Mouse (Mus musculus): ENCODE results near the gene Kif1bp. TPM values are rescaled to one million over a fixed set of nuclear protein-coding genes. Genes with fewer than 3 reads are reported as not detected.

The Kif1bp gene
- polyA plus RNA-seq, 2 experiments = 36.1 to 44.6 TPM

- WGBS = 90% methylated on average over 6 of the region's 6 CpGs
- Histone ChIP-seq H3K4me1 (ENCODE audit: control insufficient read depth, insufficient read depth, low read length) (no peaks in the 10 kb centered on the region), H3K4me2 (replicated peaks; ENCODE audit: low read depth, low read length, severe bottlenecking) (no peak overlapping the region), H3K9ac (ENCODE audit: low read depth, low read length, severe bottlenecking) (no peak overlapping the region), H3K27ac (replicated peaks; ENCODE audit: low read depth, low read length) (no peak overlapping the region), H3K36me3 (ENCODE audit: control insufficient read depth, insufficient read depth, low read length) (peaks cover 42% of the 10 kb centered on the region), H3K27me3 (ENCODE audit: control insufficient read depth, insufficient read depth, low read length) (no peaks in the 10 kb centered on the region), H3K9me3 (ENCODE audit: control insufficient read depth, low read length) (no peaks in the 10 kb centered on the region), H3K4me3 (replicated peaks; ENCODE audit: low read length) (no peak overlapping the region)
- ATAC-seq (ENCODE audit: low FRiP score, low read depth) = no peak
- no peak for TF ChIP-seq POLR2A (IDR thresholded peaks at IDR 0.05; ENCODE audit: borderline replicate concordance, extremely low read depth, insufficient read depth, insufficient read length)
- no peak for DNase-seq (ENCODE audit: low spot score)
These were observed 21.7 kb downstream of the Kif1bp start for GRCm38 (mm10) chr10:62556558-62556901.

DNA sequence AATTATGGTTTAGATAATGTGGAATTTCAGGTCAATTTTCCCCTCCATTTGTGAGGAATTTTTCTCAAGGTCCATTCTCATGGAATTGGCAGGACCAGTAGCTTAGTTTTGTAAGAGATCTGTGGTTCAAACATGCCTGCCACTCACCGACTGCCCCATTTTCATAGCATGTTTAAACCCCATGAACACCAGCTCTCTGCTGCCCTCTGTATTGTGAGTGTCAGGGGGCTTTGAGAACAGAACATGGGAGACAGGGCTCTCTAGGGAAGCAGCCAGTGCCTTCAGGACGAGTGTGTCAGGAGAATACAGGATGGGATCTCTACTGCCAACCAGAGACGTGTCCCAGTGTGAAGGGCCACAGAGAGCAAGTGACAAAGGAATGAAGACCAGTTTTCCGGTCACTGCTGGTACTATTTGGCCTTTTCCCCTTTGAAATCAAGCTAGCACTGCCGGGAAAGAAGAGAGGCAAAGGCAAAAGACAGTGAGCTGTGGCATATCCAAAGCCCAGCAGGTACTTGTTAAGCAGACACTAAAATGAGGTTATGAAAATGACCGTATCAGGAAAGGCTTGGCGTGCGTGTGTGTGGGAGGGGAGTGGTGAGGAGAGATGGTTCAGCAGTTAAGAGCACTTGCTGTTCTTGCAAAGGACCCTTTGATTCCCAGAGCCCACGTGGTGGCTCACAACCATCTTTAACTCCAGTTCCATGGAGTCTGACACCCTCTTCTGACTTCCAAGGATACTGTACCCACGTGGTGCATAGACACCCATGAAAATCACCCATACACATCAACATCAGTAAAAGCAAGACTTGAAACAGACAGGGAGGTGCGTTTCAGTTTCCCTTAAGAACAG lies 22.3 kb downstream of the Kif1bp start:
- WGBS = 76% methylated on average over 11 of the region's 11 CpGs
- no peak overlapping the region for H3K4me3 ChIP-seq (replicated peaks; ENCODE audit: low read length)
- ATAC-seq (ENCODE audit: low FRiP score, low read depth) = no peak

DNA sequence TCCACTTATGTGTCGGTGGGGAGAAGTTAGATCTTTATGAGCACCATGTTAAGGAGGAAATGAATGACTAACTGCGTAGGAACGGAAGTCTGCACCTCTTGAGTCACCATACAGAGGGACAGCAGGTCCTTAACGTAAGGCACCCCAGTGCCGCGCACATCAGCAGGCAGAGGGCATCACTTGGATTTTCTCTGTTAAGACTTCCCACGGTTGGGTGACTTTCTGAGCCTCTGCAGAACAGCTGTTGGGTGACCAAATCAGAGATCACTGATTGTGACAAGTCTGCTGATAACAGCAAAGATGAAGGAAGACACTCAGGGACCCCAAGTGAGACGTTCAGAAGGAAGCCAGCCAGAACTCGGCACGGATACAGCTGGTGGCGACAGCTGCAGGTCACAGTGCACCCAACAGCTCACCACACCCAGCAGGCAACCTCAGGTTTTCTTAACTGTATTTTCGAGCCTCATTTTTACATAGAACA lies 24.6 kb downstream of the Kif1bp start:
- DNase-seq (ENCODE audit: low spot score) (no peak), ATAC-seq (ENCODE audit: low FRiP score, low read depth) (no peak)
- no peak overlapping the region for H3K27ac ChIP-seq (replicated peaks; ENCODE audit: low read depth, low read length)
- no peak overlapping the region for H3K4me3 ChIP-seq (replicated peaks; ENCODE audit: low read length)
- no peak for TF ChIP-seq POLR2A (IDR thresholded peaks at IDR 0.05; ENCODE audit: borderline replicate concordance, extremely low read depth, insufficient read depth, insufficient read length)
- H3K36me3 ChIP-seq (ENCODE audit: control insufficient read depth, insufficient read depth, low read length) = peaks cover 15% of the 10 kb centered on the region
- no peaks in the 10 kb centered on the region for H3K27me3 ChIP-seq (ENCODE audit: control insufficient read depth, insufficient read depth, low read length)
- 81% methylated on average over 12 of the region's 12 CpGs for WGBS
- H3K9me3 ChIP-seq (ENCODE audit: control insufficient read depth, low read length) = no peaks in the 10 kb centered on the region
- no peaks in the 10 kb centered on the region for H3K4me1 ChIP-seq (ENCODE audit: control insufficient read depth, insufficient read depth, low read length)
- no peak overlapping the region for H3K9ac ChIP-seq (ENCODE audit: low read depth, low read length, severe bottlenecking)
- H3K4me2 ChIP-seq (replicated peaks; ENCODE audit: low read depth, low read length, severe bottlenecking) = no peak overlapping the region

More for the DNA sequence above, 22.3 kb downstream of the Kif1bp start:
- Histone ChIP-seq H3K4me2 (replicated peaks; ENCODE audit: low read depth, low read length, severe bottlenecking) (no peak overlapping the region), H3K36me3 (ENCODE audit: control insufficient read depth, insufficient read depth, low read length) (peaks cover 38% of the 10 kb centered on the region), H3K9ac (ENCODE audit: low read depth, low read length, severe bottlenecking) (no peak overlapping the region), H3K27me3 (ENCODE audit: control insufficient read depth, insufficient read depth, low read length) (no peaks in the 10 kb centered on the region), H3K27ac (replicated peaks; ENCODE audit: low read depth, low read length) (no peak overlapping the region), H3K9me3 (ENCODE audit: control insufficient read depth, low read length) (no peaks in the 10 kb centered on the region), H3K4me1 (ENCODE audit: control insufficient read depth, insufficient read depth, low read length) (no peaks in the 10 kb centered on the region)
- no peak for TF ChIP-seq POLR2A (IDR thresholded peaks at IDR 0.05; ENCODE audit: borderline replicate concordance, extremely low read depth, insufficient read depth, insufficient read length)
- DNase-seq (ENCODE audit: low spot score) = no peak

- Histone ChIP-seq H3K4me2 (replicated peaks; ENCODE audit: low read depth, low read length, severe bottlenecking) (no peak overlapping the region), H3K4me3 (replicated peaks; ENCODE audit: low read length) (no peak overlapping the region), H3K9ac (ENCODE audit: low read depth, low read length, severe bottlenecking) (no peak overlapping the region), H3K36me3 (ENCODE audit: control insufficient read depth, insufficient read depth, low read length) (peaks cover 3% of the 10 kb centered on the region; the same call in 1 of the 2 replicates), H3K9me3 (ENCODE audit: control insufficient read depth, low read length) (no peaks in the 10 kb centered on the region), H3K4me1 (ENCODE audit: control insufficient read depth, insufficient read depth, low read length) (no peaks in the 10 kb centered on the region), H3K27me3 (ENCODE audit: control insufficient read depth, insufficient read depth, low read length) (no peaks in the 10 kb centered on the region), H3K27ac (replicated peaks; ENCODE audit: low read depth, low read length) (no peak overlapping the region)
- ATAC-seq (ENCODE audit: low FRiP score, low read depth) (no peak), DNase-seq (ENCODE audit: low spot score) (no peak)
- 83% methylated on average over 7 of the region's 7 CpGs for WGBS
- no peak for TF ChIP-seq POLR2A (IDR thresholded peaks at IDR 0.05; ENCODE audit: borderline replicate concordance, extremely low read depth, insufficient read depth, insufficient read length)
These were observed 27.4 kb downstream of the Kif1bp start for GRCm38 (mm10) chr10:62550787-62551300.

GRCm38 (mm10) chr10:62549523-62550166 lies 28.6 kb downstream of the Kif1bp start:
- Histone ChIP-seq H3K4me2 (replicated peaks; ENCODE audit: low read depth, low read length, severe bottlenecking) (no peak overlapping the region), H3K27ac (replicated peaks; ENCODE audit: low read depth, low read length) (no peak overlapping the region), H3K4me1 (ENCODE audit: control insufficient read depth, insufficient read depth, low read length) (no peaks in the 10 kb centered on the region), H3K9me3 (ENCODE audit: control insufficient read depth, low read length) (no peaks in the 10 kb centered on the region), H3K4me3 (replicated peaks; ENCODE audit: low read length) (no peak overlapping the region), H3K27me3 (ENCODE audit: control insufficient read depth, insufficient read depth, low read length) (no peaks in the 10 kb centered on the region), H3K9ac (ENCODE audit: low read depth, low read length, severe bottlenecking) (no peak overlapping the region), H3K36me3 (ENCODE audit: control insufficient read depth, insufficient read depth, low read length) (no peaks in the 10 kb centered on the region)
- WGBS = 28% methylated on average over 15 of the region's 16 CpGs
- DNase-seq (ENCODE audit: low spot score) = no peak
- no peak for TF ChIP-seq POLR2A (IDR thresholded peaks at IDR 0.05; ENCODE audit: borderline replicate concordance, extremely low read depth, insufficient read depth, insufficient read length)
- ATAC-seq (ENCODE audit: low FRiP score, low read depth) = no peak

Measured in limb, embryonic 14.5 days (tissue).